Mouse (Mus musculus) ES-Bruce4 (cell line): Measurements from ENCODE around the gene 4930505A04Rik. TPM values are rescaled to one million over a fixed set of nuclear protein-coding genes. Genes with fewer than 3 reads are reported as not detected.
"Not testable (repeated sequence)": the region's sequence is repeated elsewhere in the genome, so short reads cannot be mapped to it uniquely, and the experiment has no call there.

Experiments used
- H3K27ac ChIP-seq: 2 replicates; pipeline ENCODE4 v1.5.1; 2012; ENCODE audit warnings: low read length, inconsistent platforms; ENCODE audit not compliant: insufficient read depth
- H3K27me3 ChIP-seq: 2 replicates; pipeline ENCODE4 v1.6.1; 2012; ENCODE audit warnings: mild to moderate bottlenecking, low read length, inconsistent platforms; ENCODE audit not compliant: control insufficient read depth, poor library complexity, insufficient read depth, severe bottlenecking
- H3K36me3 ChIP-seq: 2 replicates; pipeline ENCODE4 v1.6.1; 2012; ENCODE audit warnings: inconsistent platforms, mild to moderate bottlenecking, low read length, moderate library complexity; ENCODE audit not compliant: control insufficient read depth, poor library complexity, insufficient read depth, severe bottlenecking
- H3K4me1 ChIP-seq: one replicate; pipeline ENCODE4 v1.8.1; 2011; ENCODE audit warnings: low read length; ENCODE audit not compliant: control insufficient read depth, insufficient read depth
- H3K4me3 ChIP-seq: 2 replicates; pipeline ENCODE4 v1.5.1; 2011; ENCODE audit warnings: low read depth, mild to moderate bottlenecking, low read length
- H3K9ac ChIP-seq: 2 replicates; pipeline ENCODE4 v1.6.1; 2012; ENCODE audit warnings: low read depth, mild to moderate bottlenecking, inconsistent platforms; ENCODE audit not compliant: poor library complexity, severe bottlenecking
- H3K9me3 ChIP-seq: replicated peaks from 2 replicates; pipeline ENCODE4 v1.6.1; 2012; ENCODE audit warnings: mild to moderate bottlenecking, low read length, inconsistent platforms; ENCODE audit not compliant: control insufficient read depth, poor library complexity, insufficient read depth, severe bottlenecking
- CTCF ChIP-seq: IDR thresholded peaks from one replicate; pipeline ENCODE4 v1.8.1; 2011; ENCODE audit warnings: low read depth, low read length
- EP300 ChIP-seq: IDR thresholded peaks from 2 replicates; pipeline ENCODE4 v1.6.1; 2011; ENCODE audit warnings: low read depth, low read length; ENCODE audit not compliant: insufficient read depth
- POLR2A ChIP-seq: IDR thresholded peaks from one replicate; pipeline ENCODE4 v1.8.1; 2011; ENCODE audit warnings: low read length; ENCODE audit not compliant: insufficient read depth
- polyA plus RNA-seq: library from polyadenylated mRNA; stranded (reverse); fragments of >200 nt; gene quantifications from 2 replicates; pipeline ENCODE4 v1.2.4, GENCODE M21; 2011; ENCODE audit warnings: low read depth; ENCODE audit not compliant: missing spikeins, insufficient read depth, insufficient read length

4930505A04Rik gene
- polyA plus RNA-seq, 1 experiment: not detected

- Histone ChIP-seq H3K27me3 (no peaks in the 10 kb centered on the region), H3K9ac (no peak overlapping the region), H3K4me3 (no peak overlapping the region), H3K9me3 (peaks cover 9% of the 10 kb centered on the region), H3K36me3 (no peaks in the 10 kb centered on the region), H3K4me1 (no peaks in the 10 kb centered on the region), H3K27ac (no peak overlapping the region)
- no peak for TF ChIP-seq CTCF
These were observed 24.1 kb downstream of the 4930505A04Rik start for GRCm38 (mm10) chr11:30447561-30447960.

GRCm38 (mm10) chr11:30444192-30444905 lies 27.3 kb downstream of the 4930505A04Rik start:
- not testable (repeated sequence) for H3K9ac ChIP-seq, H3K36me3 ChIP-seq, H3K4me3 ChIP-seq, H3K27ac ChIP-seq, H3K27me3 ChIP-seq, H3K4me1 ChIP-seq, H3K9me3 ChIP-seq

- H3K9me3 ChIP-seq: peaks cover 8% of the 10 kb centered on the region
- H3K9ac ChIP-seq: no peak overlapping the region
- no peaks in the 10 kb centered on the region for H3K27me3 ChIP-seq
- no peak overlapping the region for H3K27ac ChIP-seq
- TF ChIP-seq EP300 (no peak), POLR2A (no peak), CTCF (no peak)
- no peaks in the 10 kb centered on the region for H3K36me3 ChIP-seq
- no peak overlapping the region for H3K4me3 ChIP-seq
- no peaks in the 10 kb centered on the region for H3K4me1 ChIP-seq
These were observed 27.9 kb downstream of the 4930505A04Rik start for GRCm38 (mm10) chr11:30443746-30444145.

- H3K4me1 ChIP-seq: no peaks in the 10 kb centered on the region
- no peaks in the 10 kb centered on the region for H3K27me3 ChIP-seq
- H3K4me3 ChIP-seq: no peak overlapping the region
- H3K9me3 ChIP-seq: no peaks in the 10 kb centered on the region
- H3K27ac ChIP-seq: no peak overlapping the region
- TF ChIP-seq EP300: no peak
- no peak for TF ChIP-seq POLR2A
- no peak for TF ChIP-seq CTCF
- H3K9ac ChIP-seq: no peak overlapping the region
- H3K36me3 ChIP-seq: no peaks in the 10 kb centered on the region
These were observed 38.2 kb downstream of the 4930505A04Rik start for GRCm38 (mm10) chr11:30433256-30433950.

- Histone ChIP-seq H3K36me3 (no peaks in the 10 kb centered on the region), H3K27ac (no peak overlapping the region), H3K4me3 (no peak overlapping the region), H3K27me3 (no peaks in the 10 kb centered on the region), H3K9ac (no peak overlapping the region), H3K4me1 (no peaks in the 10 kb centered on the region), H3K9me3 (no peaks in the 10 kb centered on the region)
- no peak for TF ChIP-seq CTCF
These were observed 66.0 kb downstream of the 4930505A04Rik start for GRCm38 (mm10) chr11:30405581-30405980.

- no peaks in the 10 kb centered on the region for H3K36me3 ChIP-seq
- TF ChIP-seq EP300 (no peak), CTCF (no peak), POLR2A (no peak)
- H3K27me3 ChIP-seq: no peaks in the 10 kb centered on the region
- H3K4me3 ChIP-seq: no peak overlapping the region
- H3K9ac ChIP-seq: no peak overlapping the region
- no peak overlapping the region for H3K27ac ChIP-seq
- no peaks in the 10 kb centered on the region for H3K4me1 ChIP-seq
- H3K9me3 ChIP-seq: no peaks in the 10 kb centered on the region
These were observed 66.9 kb downstream of the 4930505A04Rik start for GRCm38 (mm10) chr11:30404619-30405200.
